Mouse (Mus musculus): ENCODE results near the gene Vmn1r35.
"Not testable (repeated sequence)": the region's sequence is repeated elsewhere in the genome, so short reads cannot be mapped to it uniquely, and the experiment has no call there.

The Vmn1r35 gene

DNA sequence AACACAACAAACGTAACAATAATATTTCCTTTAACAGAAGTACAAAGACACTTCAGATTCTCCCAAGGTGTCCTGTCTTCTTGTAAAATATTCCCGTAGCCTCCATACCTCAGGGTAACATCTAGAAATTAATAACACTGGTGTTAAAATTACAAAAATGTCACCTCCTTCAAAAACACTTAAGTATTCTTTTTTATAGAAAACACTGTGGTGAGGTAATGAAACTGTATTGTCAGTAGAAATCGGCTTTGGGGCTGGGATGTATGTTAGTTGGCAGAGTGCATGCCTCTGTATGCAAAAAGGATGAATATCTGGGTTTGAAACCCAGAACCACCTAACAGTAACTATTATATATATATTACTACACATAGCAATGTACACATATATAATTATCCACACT lies at the start of gene Vmn1r35:
Gene Vmn1r35 (minus strand): TSS at position 101 of the 400 bp plus-strand sequence.
- no peak for DNase-seq (ENCODE audit: low spot score in 2 of 2)

- not testable (repeated sequence) for DNase-seq (ENCODE audit: low spot score in 2 of 2)
Measured at GRCm38 (mm10) chr6:66729082-66729481, 43.4 kb upstream of the Vmn1r35 start, which contains the start of gene Vmn1r37. Vmn1r37 (plus strand) TSS chr6:66729382.

- not testable (repeated sequence) for DNase-seq (ENCODE audit: low spot score in 2 of 2)
Measured at GRCm38 (mm10) chr6:66719068-66719467, 33.4 kb upstream of the Vmn1r35 start, which contains the start of gene Vmn1r36. Vmn1r36 (minus strand) TSS chr6:66719168.

DNA sequence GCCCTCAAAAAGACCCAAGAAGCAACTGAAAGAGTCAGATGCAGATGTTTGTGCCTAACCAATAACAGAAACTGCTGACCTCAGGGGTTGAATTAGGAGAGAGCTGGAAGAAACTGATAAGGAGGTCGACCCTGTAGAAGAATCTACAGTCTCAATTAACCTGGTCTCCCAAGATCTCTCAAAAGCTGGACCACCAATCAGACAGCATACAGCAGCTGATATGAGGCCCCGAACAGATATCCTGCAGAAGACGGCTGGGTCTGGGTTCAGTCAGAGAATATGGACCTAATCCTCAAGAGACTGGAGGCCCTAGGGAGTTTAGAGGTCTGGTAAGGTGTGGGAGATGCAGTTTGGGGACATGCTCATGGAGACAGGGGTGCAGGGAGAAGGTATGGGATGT lies 28.1 kb upstream of the Vmn1r35 start:
- no peak for DNase-seq (ENCODE audit: low spot score in 2 of 2)

DNA sequence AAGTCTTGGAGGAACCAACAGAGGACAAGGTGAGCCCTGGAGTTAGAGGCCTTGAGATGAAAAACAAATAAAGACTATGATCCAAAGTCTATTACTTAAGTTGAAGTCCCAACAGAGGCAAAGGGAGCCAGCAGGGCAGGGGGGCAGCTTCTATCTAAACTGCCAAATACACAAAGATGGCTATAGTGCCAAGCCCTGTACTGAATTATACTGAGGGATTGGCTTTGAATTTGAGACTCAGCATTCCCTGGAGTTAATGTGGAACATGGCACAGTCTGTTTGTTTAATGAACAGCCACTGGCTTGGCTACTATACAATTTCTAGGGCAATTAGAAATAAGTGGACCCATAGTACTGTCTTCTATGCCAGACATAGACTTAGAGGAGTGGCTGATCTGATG lies 23.2 kb upstream of the Vmn1r35 start:
- no peak for DNase-seq (ENCODE audit: low spot score in 2 of 2)

GRCm38 (mm10) chr6:66643779-66644178 lies 41.9 kb downstream of the Vmn1r35 start, which contains the start of gene Vmn1r34:
Vmn1r34 (minus strand) TSS chr6:66643879.
- DNase-seq (ENCODE audit: low spot score in 2 of 2): no peak

Data from right cerebral cortex, postnatal 36 days (tissue).